Mouse (Mus musculus) right cerebral cortex, postnatal 10 days (tissue): ENCODE measurements around the gene Ddx31.

Experiments
- DNase-seq, 2 experiments: peaks; one replicate each; pipeline ENCODE4 v3.0.0; 2021; ENCODE audit warnings: low spot score in 2 of 2

The Ddx31 gene

DNA sequence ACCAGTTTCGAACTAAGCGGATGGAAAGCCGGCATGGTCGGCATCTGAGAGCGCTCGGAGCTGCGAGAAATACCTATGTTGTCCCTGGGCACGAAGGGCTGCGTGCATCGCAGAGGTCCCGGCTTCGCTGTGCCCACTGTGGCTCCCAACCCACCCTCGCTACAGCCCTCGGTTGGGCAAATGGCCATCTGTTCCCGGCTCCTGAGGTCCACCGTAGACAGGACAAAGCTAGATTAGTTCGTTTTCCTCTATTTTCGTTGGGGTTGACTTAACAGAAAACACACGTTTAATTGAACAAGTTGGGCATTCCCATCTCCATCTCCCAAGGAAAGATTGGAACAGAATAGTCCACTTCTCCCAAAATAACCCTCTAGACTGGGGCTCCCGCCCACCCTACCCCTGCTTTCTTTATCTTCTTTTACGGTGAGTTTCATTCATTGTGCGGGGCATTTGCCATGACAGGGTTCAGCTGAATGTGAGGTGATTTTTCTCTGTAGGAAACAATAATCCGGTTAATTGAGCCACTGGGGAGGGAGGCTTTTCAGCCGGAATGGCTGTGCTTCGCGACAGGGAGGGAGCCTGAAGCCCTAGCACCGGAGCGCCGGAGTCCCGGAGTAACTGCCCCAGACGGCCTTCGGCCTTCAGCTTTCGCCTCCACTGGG, 72.0 kb downstream of the Ddx31 start:
- no peak for DNase-seq

DNA sequence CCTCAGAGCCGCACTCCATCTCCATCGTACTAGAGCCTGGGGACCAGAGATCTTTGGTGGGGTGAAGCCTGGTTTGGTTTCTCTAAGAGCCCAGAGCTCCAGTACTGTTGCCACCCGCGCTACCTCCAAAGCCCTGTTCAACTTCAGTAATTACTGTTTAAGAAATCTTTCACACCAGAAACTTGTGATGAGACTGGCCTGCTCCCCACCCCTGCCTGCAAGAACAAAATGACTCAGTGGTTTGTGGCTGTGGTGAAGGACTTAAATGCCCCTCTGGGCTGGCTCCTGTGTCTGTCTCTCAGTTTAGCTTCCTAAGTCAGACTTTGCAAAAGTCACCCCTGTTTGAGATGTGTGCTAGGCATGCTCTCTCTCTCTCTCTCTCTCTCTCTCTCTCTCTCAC, 72.8 kb downstream of the Ddx31 start:
- no peak for DNase-seq

DNA sequence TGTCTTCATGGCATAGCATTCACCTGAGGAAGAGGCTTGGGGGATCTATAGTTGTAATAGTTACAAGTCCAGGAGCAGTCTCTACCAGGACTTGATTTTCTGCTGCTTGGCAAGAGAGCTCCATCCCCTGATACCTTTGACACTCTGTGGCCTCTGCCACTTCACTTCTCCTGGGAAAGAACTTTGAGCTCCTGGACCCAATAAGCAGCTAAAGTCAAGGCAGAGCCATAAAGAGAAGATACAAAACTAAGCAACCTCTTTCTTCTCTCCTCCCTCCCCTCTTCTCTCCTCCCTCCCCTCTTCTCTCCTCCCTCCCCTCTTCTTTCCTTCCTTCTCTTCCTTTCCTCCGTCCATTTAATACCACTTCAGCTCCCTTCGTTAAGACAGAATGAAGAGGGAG, 73.9 kb downstream of the Ddx31 start:
- no peak for DNase-seq

DNA sequence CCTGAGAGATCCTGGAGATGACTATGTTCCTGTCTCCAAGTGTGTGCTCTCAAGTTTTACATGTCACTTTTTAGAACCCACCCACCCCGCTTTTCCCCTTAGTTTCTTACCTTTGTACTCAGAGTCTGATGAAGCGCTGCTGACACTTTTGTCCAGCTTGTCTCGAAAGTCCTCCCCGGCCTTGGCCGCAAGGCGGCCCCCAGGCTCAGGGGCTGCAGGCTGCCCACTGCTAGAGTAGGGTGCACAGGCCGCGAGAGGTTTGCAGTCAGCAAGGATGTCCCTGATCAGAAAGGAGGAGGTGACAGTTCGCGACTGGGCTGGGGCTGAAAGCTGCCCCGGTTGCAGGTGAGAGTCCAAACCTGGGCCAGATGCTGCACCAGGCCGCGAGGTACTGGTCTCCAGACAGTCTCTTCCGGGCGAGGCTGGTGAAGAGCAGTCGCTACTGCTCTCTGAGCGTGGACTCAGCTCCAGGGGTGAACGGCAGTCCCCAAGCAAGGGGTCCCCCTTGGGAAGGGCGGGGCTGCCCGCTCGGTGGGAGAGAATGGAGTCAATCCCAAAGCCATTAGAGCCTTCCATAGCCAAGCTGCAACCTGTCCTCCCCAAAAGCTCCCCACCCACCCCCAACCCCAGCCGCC, 75.0 kb downstream of the Ddx31 start:
- no peak for DNase-seq

DNA sequence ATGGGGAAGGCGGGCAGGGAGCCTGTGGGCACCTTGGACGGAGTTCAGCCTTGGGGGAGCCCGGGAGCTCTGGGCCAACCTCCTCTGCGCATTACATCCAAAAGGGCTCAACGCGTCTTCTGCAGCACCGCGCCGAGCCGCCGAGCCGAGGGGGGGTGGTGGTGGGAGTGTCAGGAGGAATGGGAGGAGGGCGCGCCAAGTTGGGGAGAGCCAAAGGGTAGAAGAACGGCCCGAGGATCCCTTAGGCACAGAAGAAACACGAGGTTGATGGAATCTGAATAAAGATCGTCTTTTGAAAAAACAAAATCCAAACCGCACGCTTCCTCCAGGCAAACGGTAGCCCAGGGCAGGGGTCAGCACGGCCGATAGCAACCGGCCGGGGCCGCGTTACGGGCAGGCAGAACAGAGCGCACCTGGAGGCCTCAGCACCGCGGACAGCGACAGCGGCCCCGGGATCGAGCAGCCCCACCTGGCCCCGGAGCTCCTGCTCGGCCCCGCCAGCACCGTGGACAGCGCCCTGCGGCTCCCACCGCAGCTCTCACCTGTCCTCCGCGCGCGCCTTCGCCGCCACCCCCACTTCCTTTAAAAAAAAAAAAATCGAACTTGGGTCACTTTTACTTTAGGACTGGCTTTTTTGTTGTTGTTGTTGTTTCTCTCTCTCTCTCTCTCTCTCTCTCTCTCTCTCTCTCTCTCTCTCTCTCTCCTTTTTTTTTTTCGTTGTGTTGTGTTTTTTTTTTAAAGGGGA, 75.7 kb downstream of the Ddx31 start:
- no peak for DNase-seq

DNA sequence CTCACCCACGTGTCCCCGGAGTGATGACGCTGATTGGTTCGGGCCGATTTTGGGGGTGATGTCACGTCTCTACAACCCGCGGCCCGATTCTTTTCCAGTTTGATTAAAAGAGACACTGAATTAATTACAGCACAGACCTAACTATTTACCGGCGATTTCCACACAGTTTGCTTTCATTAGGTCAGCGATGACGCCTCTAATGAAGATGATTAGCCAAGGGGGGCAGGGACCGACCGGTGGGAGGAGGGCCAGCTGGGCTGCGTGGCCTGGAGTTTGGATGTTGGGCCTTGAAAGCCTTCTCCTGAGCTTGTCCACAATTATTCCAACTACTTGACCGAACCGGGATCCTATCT, 76.3 kb downstream of the Ddx31 start, which contains the start of gene Barhl1:
TSS of gene Barhl1 (minus strand) at position 156 of the 353 bp plus-strand sequence.
- DNase-seq, result no peak

DNA sequence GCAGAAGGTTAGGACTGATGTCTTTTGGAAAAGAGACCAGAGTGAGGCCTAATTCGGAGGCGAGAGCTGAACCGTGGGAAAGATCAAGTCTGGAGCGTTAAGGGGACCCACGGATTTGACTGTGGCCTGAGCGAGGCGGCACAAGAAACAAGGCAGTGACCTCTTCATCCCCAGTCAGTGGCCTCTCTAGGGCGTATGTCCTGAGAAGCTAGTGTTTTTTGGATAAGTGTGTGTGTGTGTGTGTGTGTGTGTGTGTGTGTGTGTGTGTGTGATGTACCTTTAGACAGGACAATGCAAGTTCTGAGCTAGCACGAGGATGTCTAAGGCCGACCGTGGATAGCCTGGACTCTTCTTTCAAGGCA, 76.9 kb downstream of the Ddx31 start:
- no peak for DNase-seq

DNA sequence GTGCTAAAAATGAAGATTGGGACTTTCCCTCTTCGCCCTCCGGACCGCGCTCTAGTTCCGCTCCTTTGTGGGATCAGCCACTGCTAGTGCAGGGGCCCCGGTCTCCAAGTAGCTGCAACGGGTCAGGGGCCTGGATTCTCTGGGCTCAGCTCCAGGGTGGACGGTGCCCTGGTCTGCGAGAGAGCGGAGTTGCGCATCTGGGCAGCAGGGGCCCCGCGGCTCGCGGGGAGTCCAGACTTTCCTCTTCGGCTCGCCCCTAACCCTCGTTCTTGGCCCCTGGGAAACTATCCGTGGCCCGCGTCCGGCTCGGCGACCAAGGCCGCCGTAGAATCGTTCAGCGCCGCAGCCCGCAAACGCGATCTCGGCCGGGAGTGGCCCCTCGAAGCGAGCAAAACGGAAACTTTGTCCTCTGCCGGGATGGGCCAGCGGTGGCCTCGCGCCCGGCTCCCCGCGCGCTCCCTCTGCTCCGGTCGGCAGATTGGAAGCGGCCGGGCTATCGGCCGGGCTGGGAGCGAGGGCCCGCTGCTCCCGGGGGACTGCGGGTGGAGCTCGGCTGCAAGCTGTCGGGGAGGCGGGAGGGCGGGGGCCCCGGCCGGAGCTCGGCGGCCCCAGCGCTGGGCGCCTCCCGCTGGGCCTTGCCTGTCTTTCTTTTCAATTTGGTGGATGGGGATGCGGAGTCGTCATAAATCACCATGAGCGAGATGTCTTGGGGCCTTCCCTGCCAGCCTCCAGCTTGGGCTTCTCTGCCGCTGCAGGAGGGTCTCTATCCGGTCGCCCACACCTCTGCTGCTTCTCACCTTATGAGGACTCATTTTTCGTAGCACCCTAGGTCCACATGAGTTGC, 77.5 kb downstream of the Ddx31 start:
- peak in 1 of 2 experiments; percentile 29 for DNase-seq

DNA sequence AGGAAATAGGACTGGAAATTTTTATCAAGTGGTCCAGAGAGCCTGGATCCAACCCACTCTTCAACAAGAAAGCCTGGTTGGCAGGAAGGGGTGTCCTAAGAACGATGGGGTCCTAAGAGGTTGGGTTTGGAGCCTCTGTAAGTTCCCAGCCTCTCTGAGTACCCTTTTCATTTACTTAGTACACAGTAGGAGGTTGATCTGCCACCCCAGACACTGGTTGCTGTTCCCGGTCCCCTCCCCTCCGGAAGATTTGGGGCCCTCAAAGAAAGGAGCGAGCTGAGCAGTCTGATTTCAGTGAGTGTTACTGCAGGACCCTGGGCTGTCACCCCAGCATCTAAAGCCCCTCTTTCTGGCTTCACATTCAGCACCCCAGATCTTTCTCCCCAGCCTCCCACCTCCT, 78.8 kb downstream of the Ddx31 start:
- DNase-seq, result no peak

DNA sequence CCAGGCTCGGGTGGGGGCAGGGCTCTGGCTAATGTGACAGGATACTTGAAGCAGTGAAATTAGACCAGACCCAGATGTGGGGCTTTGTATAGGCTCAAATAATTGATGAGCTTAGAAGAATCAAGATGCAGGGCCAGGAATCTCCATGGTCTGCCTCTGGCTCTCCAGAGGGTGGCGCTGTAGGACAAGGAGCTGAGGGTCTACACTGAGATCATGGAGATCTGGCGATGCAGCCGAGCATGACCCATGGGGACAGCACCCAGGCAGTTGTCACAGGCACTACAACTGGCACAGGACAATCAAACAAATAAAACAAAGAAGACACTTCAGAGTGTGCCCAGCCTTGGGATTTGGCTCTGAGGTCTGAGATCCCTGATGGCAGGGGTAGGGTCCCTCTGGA, 83.7 kb downstream of the Ddx31 start:
- peak; percentile 61 to 87 for DNase-seq

DNA sequence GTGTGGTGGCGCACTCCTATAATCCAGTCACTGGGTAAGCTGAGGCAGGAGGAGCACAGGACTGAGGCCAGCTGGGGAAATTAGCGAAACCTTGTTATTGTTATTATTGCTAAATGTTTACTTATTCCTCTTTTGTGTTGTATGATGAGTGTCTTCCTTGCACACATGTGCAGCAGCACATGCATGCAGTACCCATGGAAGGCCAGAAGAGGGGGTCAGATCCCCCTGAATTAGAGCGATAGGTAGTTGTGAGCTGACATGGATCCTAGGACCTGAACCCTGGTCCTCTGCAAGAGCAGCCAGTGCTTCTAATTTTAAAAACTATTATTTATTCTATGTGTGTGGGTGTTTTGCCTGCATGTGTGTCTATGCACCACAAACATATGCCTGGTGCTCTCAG, 90.4 kb downstream of the Ddx31 start:
- no peak for DNase-seq

DNA sequence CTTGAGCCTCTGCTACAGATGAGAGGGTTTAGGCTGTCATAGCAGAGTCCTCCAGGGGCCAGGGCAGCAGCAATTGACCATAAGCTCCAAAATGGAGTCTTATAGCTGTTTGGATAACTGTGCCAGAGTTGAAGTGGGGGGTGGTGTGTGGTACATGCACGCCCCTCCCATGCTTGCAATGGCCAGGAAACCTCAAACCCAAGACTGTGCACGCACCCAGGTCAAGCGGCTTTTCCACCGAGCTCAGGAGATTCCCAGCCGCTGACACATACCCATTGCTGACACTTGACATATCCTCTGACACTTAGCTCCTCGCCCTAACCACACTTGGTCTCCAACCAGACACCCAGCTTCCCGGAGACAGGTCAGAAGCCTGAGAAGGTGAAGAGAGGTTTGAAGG, 98.8 kb downstream of the Ddx31 start:
- no peak for DNase-seq

DNA sequence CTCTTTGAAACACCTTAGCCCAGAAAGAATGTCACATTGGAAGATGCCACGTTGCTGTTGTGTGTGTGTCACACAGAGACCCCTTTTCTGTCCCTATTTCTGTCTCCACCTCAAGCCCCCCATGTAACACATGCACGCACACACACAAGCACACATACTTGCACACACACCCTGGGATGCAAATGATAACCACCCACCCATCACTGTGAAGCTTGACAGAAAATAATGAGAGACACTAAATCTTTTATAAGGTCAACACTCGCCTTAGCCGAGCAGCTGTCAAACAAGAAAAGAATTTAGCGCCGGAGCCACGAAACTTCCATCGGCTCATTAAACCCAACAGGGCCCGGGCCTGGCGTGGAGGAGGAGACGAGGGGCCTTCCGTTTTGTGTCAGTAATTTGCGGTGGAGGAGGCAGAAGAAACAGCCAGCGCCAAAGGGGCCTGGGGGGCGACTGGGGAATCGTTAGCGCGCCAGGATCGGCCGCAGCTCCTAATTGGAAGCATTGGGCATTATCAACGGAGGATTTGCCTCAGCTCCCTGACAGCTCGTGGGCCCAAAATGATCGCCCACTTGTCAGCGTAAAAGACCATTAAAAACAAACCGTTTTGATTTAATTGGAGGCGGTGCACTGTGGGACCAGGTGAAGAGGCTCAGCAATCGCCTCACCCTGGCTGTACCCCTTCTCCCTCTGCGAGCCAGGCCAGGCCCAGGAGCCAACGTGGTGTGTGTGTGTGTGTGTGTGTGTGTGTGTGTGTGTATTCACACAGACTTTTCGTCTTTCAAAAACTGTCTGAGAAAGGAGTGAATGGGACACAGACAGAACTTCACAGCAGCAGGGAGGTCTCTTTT, 103.7 kb downstream of the Ddx31 start:
- DNase-seq, result no peak

DNA sequence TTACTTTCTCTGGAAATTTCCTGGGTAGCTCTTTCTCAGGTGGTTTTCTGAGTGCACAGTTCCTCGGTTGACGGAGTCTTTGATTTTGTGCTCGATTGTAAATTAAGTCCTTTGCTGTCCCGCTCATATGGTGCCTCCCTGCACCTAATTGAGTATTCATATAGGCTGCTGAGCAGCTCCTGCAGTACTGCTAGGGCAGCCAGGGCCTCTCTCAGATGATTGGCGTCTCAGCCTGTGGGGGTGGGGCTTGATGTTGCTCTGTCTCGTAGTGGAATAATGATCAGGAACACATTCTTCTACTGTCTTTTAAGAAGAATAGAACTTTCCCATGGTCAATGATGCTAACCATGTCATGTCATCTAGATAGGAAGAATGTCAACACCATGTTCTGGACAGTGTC, 105.2 kb downstream of the Ddx31 start:
- no peak for DNase-seq

DNA sequence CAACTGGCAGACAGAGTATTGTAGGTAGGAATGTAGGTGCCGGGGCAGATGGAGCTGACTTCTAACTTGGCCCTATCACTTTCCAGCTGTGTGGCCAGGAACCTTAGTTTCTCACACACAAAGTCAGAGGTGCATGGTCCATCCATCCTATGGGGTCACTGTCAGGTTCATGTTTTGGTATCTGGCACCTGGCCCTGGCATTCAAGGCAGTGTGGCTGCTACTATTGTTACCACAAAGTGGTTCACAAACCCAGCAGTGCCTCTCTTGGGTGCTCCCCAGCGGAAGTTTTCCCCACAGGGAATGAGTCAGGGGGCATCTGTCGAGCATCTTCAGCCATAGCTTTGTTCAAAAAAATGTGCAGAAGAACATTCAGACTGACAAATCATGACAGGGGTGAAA, 106.1 kb downstream of the Ddx31 start:
- DNase-seq, result no peak

DNA sequence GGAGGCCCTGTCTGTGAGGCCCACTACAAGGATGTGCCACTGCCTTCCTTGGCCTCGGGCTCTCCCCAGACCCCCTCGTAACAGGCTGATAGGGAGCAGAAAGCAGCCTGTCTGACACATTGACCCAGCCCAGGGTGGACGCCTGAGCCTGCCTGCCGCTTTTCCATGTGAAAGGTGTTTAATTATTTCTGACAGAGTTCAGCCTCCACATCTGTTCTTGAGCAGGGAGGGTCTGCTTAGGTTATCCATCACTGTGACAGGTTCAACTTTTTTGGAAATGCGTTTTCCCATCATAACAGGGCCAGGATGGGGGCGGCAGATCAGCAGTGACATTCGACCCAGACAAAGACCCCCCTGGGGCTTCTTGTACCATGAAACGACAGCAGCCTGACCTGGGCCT, 112.8 kb downstream of the Ddx31 start:
- DNase-seq, result no peak

DNA sequence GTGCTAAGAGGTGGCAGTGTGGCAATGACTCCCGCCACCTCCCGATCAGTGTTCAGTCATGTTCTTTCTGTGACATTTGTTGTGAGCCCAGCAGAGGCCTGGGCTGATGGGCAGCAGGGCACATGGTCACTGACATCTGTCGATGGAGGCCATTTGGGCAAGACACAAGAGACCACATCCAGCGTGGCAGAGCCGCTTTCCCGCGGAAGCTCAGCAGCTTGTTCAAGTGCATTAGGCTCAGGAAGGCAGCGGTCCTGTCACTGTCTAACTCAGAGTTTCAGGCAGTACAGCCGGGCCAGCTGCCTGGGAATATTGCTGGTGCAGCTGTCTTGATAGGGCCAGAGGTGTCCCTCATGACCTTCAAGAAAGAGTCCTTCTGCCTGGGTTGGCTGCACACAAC, 114.4 kb downstream of the Ddx31 start:
- no peak for DNase-seq
